Mouse (Mus musculus) naive thymus-derived CD4-positive, alpha-beta T cell, adult 2 months (primary cell): Measurements from ENCODE around the gene Slc38a9.

Source experiments
- DNase-seq: peaks from one replicate; pipeline ENCODE4 v3.0.0-alpha.2; 2011; ENCODE audit warnings: low read depth

Gene Slc38a9

DNA sequence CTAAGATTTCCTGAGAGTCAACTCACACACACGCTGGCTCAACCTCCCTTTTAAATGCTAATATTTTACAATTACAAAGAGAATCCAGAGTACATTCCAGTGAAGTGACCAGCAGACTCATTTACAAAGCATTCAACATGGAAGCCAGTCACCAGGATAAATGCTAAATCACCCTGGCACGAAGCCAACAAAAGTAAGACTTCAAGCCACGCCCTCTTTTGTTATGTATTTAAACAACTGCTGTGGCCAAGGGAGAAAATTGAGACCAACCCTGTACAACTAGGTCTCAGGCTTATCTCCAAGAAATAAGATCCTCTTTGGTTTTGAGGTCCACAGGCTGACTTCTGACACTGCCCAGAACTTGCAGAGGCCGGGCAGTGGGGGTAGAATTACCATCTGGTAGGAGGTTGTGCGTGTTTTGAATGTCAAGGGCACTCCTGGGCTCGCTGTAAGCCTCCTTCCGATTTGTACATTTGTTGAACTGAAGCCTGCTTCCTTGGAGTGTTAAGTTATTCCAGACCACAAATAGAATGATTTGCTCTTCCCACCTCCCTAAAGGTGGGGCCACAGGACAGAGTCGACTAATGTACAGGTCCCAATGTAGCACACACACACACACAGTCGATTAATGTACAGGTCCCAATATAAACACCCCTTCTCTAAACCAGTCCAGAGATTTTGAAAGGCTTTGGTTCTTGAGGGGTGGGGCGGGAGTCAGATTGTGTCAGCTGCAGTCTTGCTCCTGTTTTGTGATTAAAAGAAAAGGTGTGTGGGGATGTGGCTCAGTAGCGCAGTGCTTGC, 110.2 kb downstream of the Slc38a9 start:
- DNase-seq = no peak

DNA sequence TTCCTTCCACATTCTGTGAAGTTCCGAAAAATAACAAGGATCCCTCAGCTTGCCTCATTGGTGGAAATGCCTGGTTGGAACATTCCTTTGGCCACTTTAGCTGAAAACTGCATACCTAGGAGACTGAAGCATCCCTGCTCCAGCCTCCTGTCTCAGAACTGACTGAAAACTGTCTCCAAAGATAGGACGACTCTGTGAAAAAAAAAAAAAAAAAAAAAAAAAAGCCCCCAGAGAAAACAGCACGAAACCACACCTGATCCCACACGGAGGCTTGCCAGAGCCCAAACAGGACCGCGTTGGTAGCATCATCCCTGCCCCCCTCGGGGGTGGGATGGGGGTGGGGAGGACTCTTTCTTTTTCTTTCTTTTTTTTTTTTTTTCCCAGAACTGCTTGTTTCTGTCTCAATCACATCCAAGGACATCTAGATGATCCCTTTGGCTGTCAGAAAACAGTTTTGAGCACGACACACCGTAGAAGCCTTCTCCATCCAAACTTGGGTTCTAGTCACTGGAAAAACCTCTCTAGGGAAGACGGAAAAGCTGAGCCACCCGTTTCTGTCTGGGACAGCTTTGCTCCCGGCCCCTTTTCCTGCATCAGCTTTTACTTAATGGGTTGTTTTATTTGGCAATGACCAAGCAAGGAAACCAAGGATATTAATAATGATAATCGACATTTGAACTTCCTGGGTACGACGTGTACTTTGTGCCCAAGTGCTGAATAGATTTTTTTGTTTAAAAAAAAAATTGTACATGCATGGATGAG, 111.1 kb downstream of the Slc38a9 start:
- no peak for DNase-seq

DNA sequence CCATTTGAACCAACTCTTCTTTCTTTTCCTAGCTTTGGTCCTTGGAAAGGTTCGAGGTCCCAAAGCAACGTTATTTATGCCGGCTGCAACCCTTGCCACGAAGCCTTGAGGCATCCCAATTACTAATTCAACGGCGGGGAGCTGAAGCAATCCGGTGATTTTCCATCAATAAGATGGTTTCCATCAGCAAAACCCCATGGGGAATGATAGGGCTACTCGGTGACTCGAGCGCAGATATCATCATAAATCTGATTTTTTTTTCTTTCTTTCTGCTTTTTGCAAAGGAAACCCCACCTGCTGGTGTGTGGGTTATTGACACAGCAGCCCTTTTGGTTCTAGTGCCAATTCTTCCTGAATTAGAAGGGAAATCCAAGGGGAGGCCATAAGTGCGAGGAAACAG, 111.7 kb downstream of the Slc38a9 start:
- no peak for DNase-seq

DNA sequence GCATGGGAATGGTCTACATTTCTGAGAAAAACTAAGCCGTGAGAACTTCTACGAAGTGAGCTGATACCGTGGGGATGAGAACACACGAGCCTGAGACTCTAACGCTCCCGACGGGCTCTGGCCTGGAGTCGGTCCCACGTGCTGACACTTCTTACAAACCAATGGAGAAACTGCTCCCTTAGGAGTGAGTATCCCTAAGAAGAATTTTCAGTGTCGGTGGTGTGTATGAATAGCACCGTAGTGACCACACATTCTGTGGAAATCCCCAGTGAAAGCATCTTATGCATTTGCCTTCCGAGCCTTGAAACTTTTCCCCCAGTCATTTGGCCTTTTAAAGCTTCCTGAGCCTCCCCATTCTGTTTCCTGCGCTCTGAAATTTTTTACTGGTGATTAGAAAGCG, 112.3 kb downstream of the Slc38a9 start:
- no peak for DNase-seq

DNA sequence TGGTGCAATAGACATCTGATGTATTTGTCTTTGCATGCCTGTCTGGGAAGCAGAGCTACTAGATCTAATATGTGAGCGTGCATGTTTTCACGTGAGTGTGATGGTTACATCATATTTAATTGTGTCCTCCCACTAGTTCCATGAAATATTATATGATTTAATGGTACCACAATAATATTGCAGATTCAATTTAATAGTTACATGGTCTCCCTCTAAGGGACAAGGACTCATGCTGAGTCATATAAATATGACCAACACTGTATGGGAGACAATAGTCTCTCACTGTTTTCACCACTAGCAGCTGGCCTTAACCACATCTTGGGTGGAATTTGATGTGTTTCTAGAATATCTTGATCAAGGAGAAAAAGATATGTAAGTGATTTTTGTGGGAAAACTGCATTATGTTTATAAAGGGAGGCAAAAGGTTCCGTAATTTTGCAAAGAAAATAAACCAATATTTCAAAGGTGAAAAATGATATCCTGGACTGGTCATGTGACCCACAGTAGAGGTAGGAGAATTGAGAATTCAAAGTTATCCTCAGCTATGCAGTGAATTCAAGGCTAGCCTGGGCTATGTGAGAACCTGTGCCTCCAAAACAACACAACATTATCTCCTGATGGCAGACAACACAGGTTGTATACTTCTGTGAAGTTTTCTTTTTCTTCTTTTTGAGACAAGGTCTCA, 113.6 kb downstream of the Slc38a9 start:
- DNase-seq = no peak

DNA sequence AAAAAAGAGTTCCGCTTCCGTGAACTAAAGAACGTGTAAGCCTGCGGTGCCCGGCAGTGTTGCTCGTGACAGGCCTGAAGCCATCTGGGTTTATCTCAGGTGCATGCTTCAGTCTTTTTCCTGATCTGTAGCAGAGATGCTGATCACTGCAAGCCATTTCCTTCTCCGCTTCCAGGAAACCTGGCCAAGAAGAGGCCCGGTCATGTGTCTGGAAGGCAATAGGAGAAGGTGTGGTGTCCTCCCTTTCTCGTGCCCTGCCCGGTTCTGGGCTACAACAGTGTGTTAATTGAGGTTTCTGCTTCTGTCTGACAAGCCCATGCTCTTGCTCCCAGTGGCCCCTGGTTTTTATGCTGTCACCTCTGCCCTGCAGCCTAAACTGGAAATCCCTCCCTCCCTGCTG, 115.3 kb downstream of the Slc38a9 start:
- no peak for DNase-seq

DNA sequence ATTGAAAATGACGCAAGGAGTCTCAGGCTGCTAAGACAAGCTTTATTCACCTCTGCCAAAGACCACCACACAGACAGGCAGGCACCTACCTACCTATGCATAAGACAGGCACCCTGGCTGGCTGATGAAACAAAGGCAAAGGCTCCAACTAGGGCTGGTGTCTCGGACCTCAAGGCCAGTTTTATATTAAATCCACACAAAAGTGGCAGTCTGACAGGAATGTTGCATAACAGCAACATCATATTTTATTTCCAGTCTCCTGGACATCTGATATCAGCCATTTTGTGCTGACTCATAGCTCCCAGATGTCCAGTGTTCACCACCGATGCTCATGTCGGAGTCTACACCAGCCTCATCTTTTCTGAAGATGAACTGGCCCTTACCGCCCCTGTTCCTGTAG, 117.9 kb downstream of the Slc38a9 start:
- DNase-seq = no peak

DNA sequence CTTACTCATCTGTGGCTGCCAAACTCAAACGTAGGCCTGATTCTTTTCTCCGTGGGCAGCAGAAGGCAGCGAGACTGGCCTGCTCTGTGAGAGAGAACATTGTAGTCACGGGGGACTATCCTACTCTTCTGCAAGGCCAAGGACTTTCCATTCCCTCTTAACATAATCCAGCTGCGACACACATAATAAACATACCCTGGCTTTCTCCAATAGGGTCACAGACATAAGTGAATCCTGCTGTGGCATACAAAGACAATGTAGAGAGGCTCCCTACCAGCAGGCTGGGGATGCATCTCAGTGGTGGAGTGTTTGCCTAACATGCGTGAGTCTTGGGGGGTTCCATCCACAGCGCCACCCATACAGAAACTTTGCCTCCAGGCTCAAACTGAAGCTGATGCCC, 124.8 kb downstream of the Slc38a9 start:
- DNase-seq = no peak

DNA sequence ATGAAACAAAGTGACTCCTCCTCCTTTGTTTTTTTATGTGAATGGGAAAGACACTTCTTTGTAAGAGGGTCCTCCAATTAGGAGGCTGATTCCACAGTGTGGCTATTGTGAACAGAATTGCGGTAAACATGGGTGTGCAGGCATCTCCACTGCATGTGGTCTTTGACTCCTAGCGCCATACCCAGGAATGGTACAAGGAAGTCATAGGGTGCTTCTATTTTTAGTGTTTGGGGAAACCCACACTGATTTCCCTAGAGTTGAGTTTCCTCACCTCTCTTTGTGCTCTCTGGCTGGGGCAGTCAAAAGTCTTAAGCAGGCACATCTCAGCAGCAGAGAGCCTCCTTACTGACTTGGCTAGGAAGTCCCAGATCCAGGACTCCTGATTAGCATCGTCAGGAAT, 125.6 kb downstream of the Slc38a9 start:
- DNase-seq = no peak

DNA sequence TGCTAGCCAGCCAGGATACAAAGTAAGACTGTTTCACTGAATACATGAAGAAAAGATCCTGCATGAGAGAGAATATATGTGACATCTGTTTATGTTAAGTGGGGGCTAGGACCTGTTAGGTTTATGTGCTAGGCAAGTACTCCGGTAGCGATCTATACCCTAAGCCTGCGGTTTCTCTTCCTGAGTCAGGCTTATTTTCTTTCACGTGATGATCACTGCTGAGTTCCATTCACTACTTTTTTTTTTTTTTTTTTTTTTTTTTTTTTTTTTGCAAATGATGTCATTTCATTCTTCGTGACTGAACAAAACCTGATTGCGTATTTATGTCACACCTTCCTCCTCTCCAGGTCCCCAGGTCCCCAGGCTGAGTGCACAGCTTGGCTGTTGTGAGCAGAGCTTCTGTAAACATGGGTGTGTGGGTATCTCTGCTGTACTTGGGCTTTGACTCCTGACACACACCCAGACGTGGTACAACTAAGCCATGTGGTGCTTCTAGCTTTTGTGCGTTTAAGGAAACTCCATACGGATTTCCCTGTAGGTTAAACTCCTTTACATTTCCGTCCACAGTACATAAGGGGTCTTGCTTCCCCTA, 126.5 kb downstream of the Slc38a9 start:
- DNase-seq = no peak
